Mouse (Mus musculus) limb, embryonic 15.5 days (tissue): Measurements from ENCODE around the gene Fgfr2. TPM values are rescaled to one million over a fixed set of nuclear protein-coding genes. Genes with fewer than 3 reads are reported as not detected.

Source experiments
- ATAC-seq: fragments of 200-750 bp; cut with Nextera tagmentation; 2 replicates; pipeline ENCODE4 v1.8.0; 2017; ENCODE audit warnings: low read depth, moderate TSS enrichment; ENCODE audit not compliant: insufficient number of reproducible peaks, low FRiP score, low TSS enrichment
- H3K27ac ChIP-seq: fragments of 300-500 bp; sonication (generic); 2 replicates; pipeline ENCODE4 v1.5.1; 2015; ENCODE audit warnings: moderate library complexity, mild to moderate bottlenecking, inconsistent platforms
- H3K27me3 ChIP-seq: fragments of 300-500 bp; sonication (generic); 2 replicates; pipeline ENCODE4 v1.6.1; 2015; ENCODE audit warnings: inconsistent platforms
- H3K36me3 ChIP-seq: fragments of 300-500 bp; sonication (generic); 2 replicates; pipeline ENCODE4 v1.6.1; 2015; ENCODE audit warnings: inconsistent platforms
- H3K4me1 ChIP-seq: fragments of 300-500 bp; sonication (generic); 2 replicates; pipeline ENCODE4 v1.6.1; 2015; ENCODE audit warnings: inconsistent platforms
- H3K4me2 ChIP-seq: fragments of 300-500 bp; sonication (generic); 2 replicates; pipeline ENCODE4 v1.6.1; 2015; ENCODE audit warnings: mild to moderate bottlenecking, inconsistent platforms
- H3K4me3 ChIP-seq: fragments of 300-500 bp; sonication (generic); 2 replicates; pipeline ENCODE4 v1.5.1; 2015; ENCODE audit warnings: mild to moderate bottlenecking, inconsistent platforms
- H3K9ac ChIP-seq: fragments of 300-500 bp; sonication (generic); 2 replicates; pipeline ENCODE4 v1.6.1; 2015; ENCODE audit warnings: inconsistent platforms
- H3K9me3 ChIP-seq: fragments of 300-500 bp; sonication (generic); 2 replicates; pipeline ENCODE4 v1.6.1; 2016; ENCODE audit warnings: inconsistent platforms
- WGBS: fragments of 180-500 bp; shearing (Covaris S2); methylation state at CpG from one replicate; pipeline ENCODE4 v1.1.7; 2015; 5-methylcytosine and 5-hydroxymethylcytosine counted together
- polyA plus RNA-seq: library from polyadenylated mRNA; unstranded; fragments of >200 nt; fragmentation: Nextera tagmentation; extraction: Ambion mirVana; gene quantifications from 2 replicates; pipeline ENCODE4 v1.2.1, GENCODE M21; 2015

The Fgfr2 gene
- polyA plus RNA-seq, 1 experiment from 2014 or later = 101 TPM

DNA sequence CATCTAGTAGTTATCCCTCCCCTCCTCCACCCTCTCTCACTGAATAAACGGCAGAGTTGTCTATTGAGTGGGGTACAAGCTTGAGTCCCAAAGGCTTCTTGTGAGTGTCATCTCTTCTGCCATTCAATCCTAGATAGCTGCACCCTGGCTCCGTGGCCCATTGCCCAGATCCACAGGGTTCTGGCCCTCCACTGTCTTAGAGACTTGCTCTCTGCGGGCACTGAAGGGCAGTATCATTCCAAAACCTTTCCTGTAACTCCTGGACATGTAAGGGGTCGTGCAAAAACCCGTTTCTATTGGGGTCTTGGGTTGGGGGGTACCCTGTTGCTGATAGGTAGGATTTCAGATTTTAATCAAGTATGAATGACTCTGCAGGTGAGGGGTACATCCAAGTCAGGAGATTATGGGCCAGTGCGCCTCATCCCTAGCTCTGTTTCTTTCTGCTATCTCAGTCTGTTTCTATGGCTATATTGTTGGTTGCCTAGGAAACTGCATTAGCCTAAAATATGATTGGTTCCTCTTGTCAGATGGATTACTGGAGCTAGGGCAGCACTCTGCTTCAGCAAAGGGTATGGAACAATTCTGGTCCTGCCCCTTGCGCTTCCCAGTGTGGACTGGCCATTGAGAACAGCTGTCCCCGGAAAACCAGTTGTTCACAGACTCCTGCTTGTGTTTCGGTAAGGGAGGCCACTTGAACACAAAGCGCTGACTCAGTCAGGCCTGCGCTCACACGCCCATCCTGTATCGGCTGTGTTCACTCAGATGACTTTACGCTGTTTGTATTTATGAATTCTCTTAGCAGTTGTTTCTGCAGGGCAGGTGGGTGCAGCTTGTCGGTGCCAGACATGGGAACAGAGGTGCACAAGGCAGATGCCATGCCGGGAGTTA, 2426.6 kb downstream of the Fgfr2 start:
- no peak overlapping the region for H3K9ac ChIP-seq
- no peak overlapping the region for H3K4me2 ChIP-seq
- H3K36me3 ChIP-seq = peaks cover 4% of the 10 kb centered on the region; the same call in 1 of the 2 replicates
- H3K4me1 ChIP-seq = peaks cover 48% of the 10 kb centered on the region
- H3K27ac ChIP-seq = peak overlapping the region; percentile 22; the same call in 1 of the 2 replicates
- no peaks in the 10 kb centered on the region for H3K27me3 ChIP-seq
- no peaks in the 10 kb centered on the region for H3K9me3 ChIP-seq
- 73% methylated on average over 16 of the region's 16 CpGs for WGBS
- H3K4me3 ChIP-seq = no peak overlapping the region
- no peak for ATAC-seq

DNA sequence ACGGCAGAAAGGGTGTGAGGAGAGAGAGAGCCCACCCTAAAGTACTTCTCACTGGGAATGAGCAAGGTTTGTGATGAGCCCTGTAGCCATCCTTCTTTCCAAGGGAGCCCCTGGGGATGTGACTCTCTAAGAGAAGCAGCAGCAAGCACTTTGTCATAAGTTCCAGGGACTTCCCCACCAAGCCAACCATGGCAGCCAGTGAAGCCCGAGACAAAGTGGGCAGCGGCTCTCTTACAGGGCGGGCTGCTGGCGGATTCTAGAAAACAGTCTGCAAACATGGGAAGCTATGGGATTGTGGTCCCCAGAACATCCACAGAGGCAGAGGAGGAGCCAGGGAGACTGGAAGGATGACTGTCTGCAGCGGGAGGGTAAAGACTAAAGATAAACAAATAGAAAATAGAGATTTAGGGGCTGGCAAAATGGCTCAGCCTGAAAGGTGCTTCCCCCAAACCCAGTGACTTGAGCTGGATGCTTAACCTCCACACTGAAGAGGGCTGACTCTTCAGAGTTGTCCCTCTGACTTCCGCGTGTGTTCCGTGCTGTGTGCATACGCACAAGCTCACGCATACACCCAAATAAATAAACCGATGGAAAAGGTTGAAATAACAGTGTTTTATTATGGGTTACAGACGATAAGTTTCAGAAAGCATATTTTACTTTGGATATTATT, 2427.3 kb downstream of the Fgfr2 start:
- Histone ChIP-seq H3K27ac (peak overlapping the region; percentile 17; the same call in 1 of the 2 replicates), H3K4me3 (no peak overlapping the region), H3K9ac (no peak overlapping the region), H3K9me3 (no peaks in the 10 kb centered on the region), H3K4me2 (no peak overlapping the region), H3K36me3 (peaks cover 4% of the 10 kb centered on the region; the same call in 1 of the 2 replicates), H3K27me3 (no peaks in the 10 kb centered on the region), H3K4me1 (peaks cover 54% of the 10 kb centered on the region)
- 76% methylated on average over 13 of the region's 13 CpGs for WGBS
- no peak for ATAC-seq

DNA sequence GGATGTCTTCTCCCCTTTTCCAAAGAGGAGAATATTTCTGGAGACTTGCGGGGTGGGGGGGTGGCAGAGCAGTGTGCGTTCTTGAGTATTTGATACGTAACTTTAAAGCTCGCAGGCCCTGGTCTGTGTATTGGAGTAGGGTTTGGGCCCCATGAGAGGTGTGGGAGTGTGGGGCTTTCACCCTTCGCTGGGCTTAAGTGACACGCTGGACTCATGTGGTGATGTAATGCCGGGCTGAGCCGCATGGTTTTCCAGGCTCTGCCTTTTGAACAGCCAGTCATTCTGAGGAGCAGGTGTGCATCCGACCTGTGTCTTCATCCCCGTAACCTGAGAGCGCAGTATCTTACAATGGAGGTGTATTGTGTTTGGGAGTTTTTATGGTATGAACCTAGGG, 2429.4 kb downstream of the Fgfr2 start:
- Histone ChIP-seq H3K36me3 (no peaks in the 10 kb centered on the region), H3K27me3 (no peaks in the 10 kb centered on the region), H3K9me3 (no peaks in the 10 kb centered on the region), H3K4me1 (peaks cover 57% of the 10 kb centered on the region), H3K4me2 (peak overlapping the region; percentile 70), H3K4me3 (peak overlapping the region; percentile 52), H3K9ac (peak overlapping the region; percentile 66), H3K27ac (peak overlapping the region; percentile 96)
- 21% methylated on average over 11 of the region's 11 CpGs for WGBS
- no peak for ATAC-seq

DNA sequence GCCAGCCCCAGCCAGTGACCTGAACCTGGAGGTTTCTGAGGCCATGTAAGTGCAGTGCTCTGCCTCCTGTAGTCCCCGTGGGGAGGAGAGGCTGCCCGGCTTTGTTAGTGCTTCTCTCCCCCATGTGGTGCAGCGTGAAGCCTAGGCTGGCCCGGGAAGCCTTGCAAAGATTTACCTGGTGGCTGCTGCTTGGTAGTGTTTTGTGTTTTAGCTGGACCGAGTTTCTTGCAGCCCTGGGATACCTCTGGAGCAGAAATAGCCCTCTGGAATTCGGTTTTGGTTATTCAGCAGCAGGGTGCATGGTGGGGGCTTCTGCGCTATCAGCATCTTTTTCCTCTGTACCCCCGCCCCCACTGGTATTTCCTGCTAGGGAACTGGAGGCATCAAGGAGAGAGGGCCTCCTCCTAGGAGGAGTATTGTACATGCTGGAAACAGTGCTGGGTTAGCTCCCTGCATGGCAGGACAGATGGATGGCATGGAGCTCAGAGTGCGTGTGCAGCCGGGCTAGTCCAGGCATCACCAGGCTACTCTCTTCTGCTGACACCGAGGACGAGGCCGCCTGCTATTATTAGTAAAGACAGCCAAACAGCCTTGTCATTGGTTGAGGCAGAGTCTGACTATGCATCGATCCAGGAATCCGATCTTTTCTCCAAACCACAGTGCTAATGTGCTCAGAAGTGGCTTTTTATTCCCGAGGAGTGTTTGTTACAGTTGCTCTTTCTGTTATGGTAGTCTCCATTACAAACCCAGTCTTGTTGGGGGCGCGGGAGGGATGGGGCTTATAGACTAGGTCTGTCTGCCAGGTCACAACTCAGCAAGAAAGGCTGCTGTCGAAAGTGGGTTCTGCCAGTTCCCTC, 2430.0 kb downstream of the Fgfr2 start:
- peak overlapping the region; percentile 66 for H3K9ac ChIP-seq
- ATAC-seq = peak; percentile 60
- no peaks in the 10 kb centered on the region for H3K9me3 ChIP-seq
- no peaks in the 10 kb centered on the region for H3K36me3 ChIP-seq
- peaks cover 52% of the 10 kb centered on the region for H3K4me1 ChIP-seq
- H3K27ac ChIP-seq = peak overlapping the region; percentile 96
- H3K27me3 ChIP-seq = no peaks in the 10 kb centered on the region
- H3K4me2 ChIP-seq = peak overlapping the region; percentile 70
- peak overlapping the region; percentile 52 for H3K4me3 ChIP-seq
- WGBS = 3% methylated on average over 19 of the region's 19 CpGs

DNA sequence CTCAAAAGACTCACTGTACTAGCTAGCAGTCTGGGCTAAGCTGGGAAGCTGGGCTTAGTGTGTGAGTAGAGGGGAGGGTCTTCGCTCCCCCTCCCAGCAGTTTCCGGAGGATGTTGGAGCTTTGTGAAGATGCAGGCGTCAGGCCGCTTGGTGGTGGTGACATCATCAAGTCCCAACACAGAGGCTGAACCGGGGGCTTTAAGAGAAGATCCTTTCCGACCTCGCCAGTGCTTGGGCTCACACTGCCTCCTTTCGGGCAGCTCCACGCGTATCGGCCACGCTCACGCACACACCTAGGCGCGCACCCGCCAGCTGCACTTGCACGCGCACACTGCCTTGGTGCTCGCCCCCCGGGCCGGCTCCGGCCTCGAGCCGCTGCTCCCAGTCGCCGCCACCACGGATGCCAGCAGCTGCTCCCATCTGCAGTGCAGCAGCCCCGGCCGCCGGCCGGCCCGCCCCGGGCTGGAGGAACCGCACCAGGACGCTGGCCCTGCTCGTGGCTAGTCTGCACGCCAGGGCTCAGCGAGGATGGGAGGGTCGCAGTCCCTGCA, 2430.7 kb downstream of the Fgfr2 start:
- peak; percentile 76 for ATAC-seq
- Histone ChIP-seq H3K36me3 (no peaks in the 10 kb centered on the region), H3K9ac (peak overlapping the region; percentile 66), H3K27me3 (no peaks in the 10 kb centered on the region), H3K4me2 (peak overlapping the region; percentile 70), H3K27ac (peak overlapping the region; percentile 96), H3K4me3 (peak overlapping the region; percentile 52), H3K9me3 (no peaks in the 10 kb centered on the region), H3K4me1 (peaks cover 54% of the 10 kb centered on the region)
- WGBS = under 1% methylated on average over 39 of the region's 39 CpGs

DNA sequence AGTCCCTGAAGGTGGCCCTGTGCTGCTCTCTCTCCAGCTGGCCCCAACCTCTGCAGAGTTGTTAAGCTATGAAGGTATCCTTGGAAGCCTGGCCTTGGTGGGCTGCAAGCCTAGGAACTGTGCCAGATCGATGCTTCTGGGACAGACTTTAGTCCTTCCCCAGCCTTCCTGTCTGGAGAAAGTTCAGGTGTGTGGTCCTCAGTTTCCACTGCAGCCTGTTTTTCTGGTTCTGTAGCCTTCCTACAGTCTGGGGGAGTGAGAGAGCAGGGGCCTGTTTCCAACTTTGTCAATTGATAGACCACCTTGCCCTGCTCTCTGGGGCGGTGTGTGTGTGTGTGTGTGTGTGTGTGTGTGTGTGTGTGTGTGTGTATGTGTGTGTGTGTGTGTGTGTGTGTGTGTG, 2431.2 kb downstream of the Fgfr2 start:
- Histone ChIP-seq H3K9ac (0 out of 2 replicates have a peak overlapping the region, but pooled peaks have one; percentile 2), H3K4me3 (peak overlapping the region; percentile 52), H3K36me3 (no peaks in the 10 kb centered on the region), H3K4me2 (peak overlapping the region; percentile 70), H3K27me3 (no peaks in the 10 kb centered on the region), H3K4me1 (peaks cover 55% of the 10 kb centered on the region), H3K9me3 (no peaks in the 10 kb centered on the region), H3K27ac (peak overlapping the region; percentile 96)
- WGBS = 18% methylated on average over 2 of the region's 2 CpGs
- ATAC-seq = no peak

DNA sequence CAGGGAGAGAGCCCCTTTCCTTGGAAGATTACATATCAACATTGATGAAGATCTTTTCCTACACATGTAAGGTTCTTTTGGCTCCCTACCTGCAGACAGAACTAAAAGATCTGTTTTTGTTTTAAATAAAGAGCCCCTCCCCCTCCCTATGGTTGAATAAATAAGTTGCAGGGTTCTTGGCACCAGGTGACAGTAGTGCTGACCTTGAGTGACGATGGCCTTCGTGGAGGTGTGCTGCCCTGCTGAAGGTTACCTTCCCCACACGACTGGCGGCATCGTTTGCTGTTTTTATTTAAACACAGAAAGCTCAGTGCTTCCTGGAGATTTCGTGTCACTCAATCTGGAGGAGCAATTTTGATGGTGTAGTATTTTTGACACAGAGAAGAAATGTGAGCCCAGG, 2432.3 kb downstream of the Fgfr2 start:
- H3K4me2 ChIP-seq = no peak overlapping the region
- no peak for ATAC-seq
- H3K9me3 ChIP-seq = no peaks in the 10 kb centered on the region
- H3K27ac ChIP-seq = no peak overlapping the region
- H3K36me3 ChIP-seq = no peaks in the 10 kb centered on the region
- WGBS = 59% methylated on average over 6 of the region's 6 CpGs
- H3K4me3 ChIP-seq = no peak overlapping the region
- no peaks in the 10 kb centered on the region for H3K27me3 ChIP-seq
- no peak overlapping the region for H3K9ac ChIP-seq
- peaks cover 52% of the 10 kb centered on the region for H3K4me1 ChIP-seq

DNA sequence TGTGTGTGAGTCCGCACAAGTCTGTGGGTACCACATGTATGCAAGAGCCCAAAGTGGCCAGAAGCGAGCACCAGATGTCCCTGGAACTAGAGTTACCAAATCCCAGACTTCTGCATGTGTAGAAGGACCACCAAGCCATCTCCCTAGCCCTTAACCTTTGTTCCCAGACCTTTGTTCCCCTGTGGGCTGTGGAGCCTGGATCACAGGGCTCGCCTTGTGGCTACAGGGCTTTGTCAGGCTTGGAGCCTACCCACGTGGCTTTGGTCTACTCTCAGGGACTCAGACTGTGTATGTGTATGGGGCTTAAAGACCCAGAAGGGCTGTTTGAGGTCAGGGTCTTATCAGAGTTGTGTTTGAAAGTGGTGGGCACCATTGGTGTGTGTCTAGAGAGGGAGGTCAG, 2434.5 kb downstream of the Fgfr2 start:
- 82% methylated on average over 4 of the region's 4 CpGs for WGBS

DNA sequence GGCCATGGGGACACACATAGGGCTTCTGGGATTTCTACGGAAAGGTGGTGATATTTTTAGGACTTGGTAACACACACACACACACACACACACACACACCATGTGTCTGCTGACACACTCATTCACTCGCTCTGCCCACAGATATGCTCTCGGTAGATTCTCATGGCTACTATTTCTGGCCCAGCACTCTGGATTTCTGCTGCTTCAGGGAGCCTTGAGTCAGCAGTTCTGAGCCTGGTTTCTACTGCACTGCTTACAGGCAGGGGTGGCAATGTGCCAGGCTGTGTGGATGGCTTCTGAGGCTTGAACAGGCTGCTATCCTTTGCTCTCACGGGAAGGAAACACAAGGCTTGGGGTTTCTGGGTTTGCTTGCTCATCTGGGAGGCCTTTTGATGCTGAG, 2441.4 kb downstream of the Fgfr2 start:
- 53% methylated on average over 4 of the region's 4 CpGs for WGBS
- no peak for ATAC-seq
- H3K27ac ChIP-seq = peak overlapping the region; percentile 47; the same call in 1 of the 2 replicates

More for the DNA sequence above, 2434.5 kb downstream of the Fgfr2 start:
- no peaks in the 10 kb centered on the region for H3K9me3 ChIP-seq
- H3K27ac ChIP-seq = no peak overlapping the region
- peaks cover 31% of the 10 kb centered on the region for H3K4me1 ChIP-seq
- no peaks in the 10 kb centered on the region for H3K27me3 ChIP-seq
- H3K4me2 ChIP-seq = no peak overlapping the region
- H3K9ac ChIP-seq = no peak overlapping the region
- no peaks in the 10 kb centered on the region for H3K36me3 ChIP-seq
- H3K4me3 ChIP-seq = no peak overlapping the region
- ATAC-seq = no peak

DNA sequence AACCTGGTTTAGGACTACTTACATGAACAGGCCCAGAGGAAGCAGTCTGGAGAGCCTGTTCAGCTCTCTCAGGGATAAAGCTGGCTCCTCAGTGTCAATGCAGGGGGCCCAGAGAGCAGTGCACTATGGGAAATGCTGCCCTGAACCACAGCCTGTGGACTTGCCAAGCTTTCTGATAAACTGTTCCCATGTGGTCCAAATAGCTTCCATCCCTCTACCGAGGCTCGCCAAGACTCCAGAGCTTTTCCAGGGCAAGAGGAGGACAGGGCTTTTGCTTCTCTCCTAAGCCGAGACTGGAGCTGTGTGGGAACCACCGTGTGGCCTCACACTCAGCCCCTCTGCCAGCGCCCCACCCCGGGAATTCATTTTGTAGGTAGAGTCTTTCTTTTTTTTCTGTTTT, 2444.7 kb downstream of the Fgfr2 start:
- Histone ChIP-seq H3K9me3 (no peaks in the 10 kb centered on the region), H3K4me1 (peaks cover 34% of the 10 kb centered on the region), H3K27me3 (no peaks in the 10 kb centered on the region), H3K27ac (peak overlapping the region; percentile 78), H3K4me3 (no peak overlapping the region), H3K4me2 (no peak overlapping the region), H3K9ac (no peak overlapping the region), H3K36me3 (peaks cover 5% of the 10 kb centered on the region; the same call in 1 of the 2 replicates)
- ATAC-seq = no peak
- 61% methylated on average over 6 of the region's 6 CpGs for WGBS

More for the DNA sequence above, 2441.4 kb downstream of the Fgfr2 start:
- H3K4me3 ChIP-seq = no peak overlapping the region
- no peaks in the 10 kb centered on the region for H3K27me3 ChIP-seq
- peaks cover 25% of the 10 kb centered on the region for H3K4me1 ChIP-seq
- H3K36me3 ChIP-seq = no peaks in the 10 kb centered on the region
- H3K9ac ChIP-seq = no peak overlapping the region
- no peaks in the 10 kb centered on the region for H3K9me3 ChIP-seq
- no peak overlapping the region for H3K4me2 ChIP-seq
